Mouse (Mus musculus) layer of hippocampus, postnatal 14 days (tissue): ENCODE results near the gene Itgb4. TPM values are rescaled to one million over a fixed set of nuclear protein-coding genes. Genes with fewer than 3 reads are reported as not detected.

Source experiments
- DNase-seq, 2 experiments: peaks; one replicate each; pipeline ENCODE4 v3.0.0; 2021 to 2022; ENCODE audit warnings: low spot score in 2 of 2, mixed read lengths in 1 of 2
- total RNA-seq, 2 experiments: library from RNA; stranded (reverse); gene quantifications; 2 replicates each; pipeline ENCODE4 v1.2.3; 2021

Itgb4 gene
- total RNA-seq, 2 experiments from 2014 or later: 1.4 to 2.2 TPM

DNA sequence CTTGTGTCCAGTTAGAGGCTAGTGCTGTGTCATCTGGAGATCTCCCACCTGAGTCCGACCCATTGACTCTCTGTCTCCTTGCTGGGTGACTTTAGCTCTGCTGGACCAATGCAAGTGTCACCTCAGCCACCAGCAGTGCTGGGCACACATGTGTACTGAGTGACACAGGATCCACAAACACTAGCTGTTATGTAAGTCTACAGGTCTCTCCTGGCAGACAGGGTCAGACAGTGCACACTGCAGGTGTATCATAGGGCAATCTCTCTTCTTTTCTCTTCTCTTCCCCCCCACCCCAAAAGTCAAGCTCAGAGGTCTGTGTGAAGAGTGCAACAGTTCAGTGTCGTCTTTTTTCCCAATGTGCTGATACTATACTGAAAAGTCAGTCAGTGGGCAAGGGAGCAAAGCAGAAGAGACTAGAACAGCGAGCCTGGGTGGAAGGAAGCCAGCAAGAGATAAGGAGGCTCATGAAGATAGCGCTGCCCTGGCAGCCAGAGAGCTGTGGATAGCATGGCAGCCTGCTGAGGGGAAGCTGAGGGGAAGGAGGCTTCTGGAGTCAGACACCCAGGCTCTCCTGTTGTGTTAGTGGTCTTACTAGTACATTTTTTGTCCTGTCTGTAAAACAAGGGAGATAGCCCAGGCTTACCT lies 82.8 kb downstream of the Itgb4 start:
- no peak for DNase-seq

Other genes starting within 250 kb of the Itgb4 start
- 10 to 100 TPM; 37.8 to 42.3 TPM for gene Tmem94, start 209.3 kb upstream of the Itgb4 start, total RNA-seq
- 10 to 100 TPM; 22.0 to 24.8 TPM for gene Caskin2, start 161.1 kb upstream of the Itgb4 start, total RNA-seq
- 10 to 100 TPM; 12.4 to 15.0 TPM for gene Tsen54, start 160.0 kb upstream of the Itgb4 start, total RNA-seq
- gene Llgl2, start 150.7 kb upstream of the Itgb4 start, total RNA-seq: 1 to 10 TPM; 2.3 to 3.2 TPM
- under 1 TPM; 0.35 to 0.36 TPM for gene Myo15b, start 116.3 kb upstream of the Itgb4 start, total RNA-seq
- 1 to 10 TPM in 1 of 2 experiments, under 1 TPM in 1; 0.67 to 2.0 TPM for gene Smim5, start 74.7 kb upstream of the Itgb4 start, total RNA-seq
- gene Smim6, start 62.7 kb upstream of the Itgb4 start, total RNA-seq: not detected
- 10 to 100 TPM; 39.2 to 50.4 TPM for gene Sap30bp, start 41.4 kb upstream of the Itgb4 start, total RNA-seq
- 10 to 100 TPM; 23.2 to 25.7 TPM for gene Recql5, start 41.2 kb upstream of the Itgb4 start, total RNA-seq
- gene Galk1, start 38.0 kb downstream of the Itgb4 start, total RNA-seq: 10 to 100 TPM; 14.6 to 16.9 TPM
- gene H3f3b, start 53.3 kb downstream of the Itgb4 start, total RNA-seq: 100 to 1,000 TPM; 338 to 355 TPM
- 10 to 100 TPM; 22.0 to 25.3 TPM for gene Unk, start 55.6 kb downstream of the Itgb4 start, total RNA-seq
- 1 to 10 TPM; 1.3 to 2.1 TPM for gene Unc13d, start 103.3 kb downstream of the Itgb4 start, total RNA-seq
- 100 to 1,000 TPM; 287 to 295 TPM for gene Wbp2, start 112.3 kb downstream of the Itgb4 start, total RNA-seq
- gene Trim47, start 152.5 kb downstream of the Itgb4 start, total RNA-seq: 1 to 10 TPM; 5.7 to 7.8 TPM
- 1 to 10 TPM; 6.0 to 6.6 TPM for gene Trim65, start 156.4 kb downstream of the Itgb4 start, total RNA-seq
- 10 to 100 TPM; 55.3 to 63.7 TPM for gene Mrpl38, start 164.2 kb downstream of the Itgb4 start, total RNA-seq
- 100 to 1,000 TPM in 1 of 2 experiments, 10 to 100 TPM in 1; 87.9 to 102 TPM for gene Fbf1, start 193.5 kb downstream of the Itgb4 start, total RNA-seq
- 10 to 100 TPM; 42.9 to 53.7 TPM for gene Ten1, start 224.1 kb downstream of the Itgb4 start, total RNA-seq
- 100 to 1,000 TPM; 123 to 125 TPM for gene Acox1, start 224.3 kb downstream of the Itgb4 start, total RNA-seq